Mouse (Mus musculus) embryo, embryonic 11 days (tissue): Measurements from ENCODE around the gene Gpatch4.

Experiments used
- DNase-seq: peaks from one replicate; pipeline ENCODE4 v3.0.0-alpha.2; 2015

Gene Gpatch4

DNA sequence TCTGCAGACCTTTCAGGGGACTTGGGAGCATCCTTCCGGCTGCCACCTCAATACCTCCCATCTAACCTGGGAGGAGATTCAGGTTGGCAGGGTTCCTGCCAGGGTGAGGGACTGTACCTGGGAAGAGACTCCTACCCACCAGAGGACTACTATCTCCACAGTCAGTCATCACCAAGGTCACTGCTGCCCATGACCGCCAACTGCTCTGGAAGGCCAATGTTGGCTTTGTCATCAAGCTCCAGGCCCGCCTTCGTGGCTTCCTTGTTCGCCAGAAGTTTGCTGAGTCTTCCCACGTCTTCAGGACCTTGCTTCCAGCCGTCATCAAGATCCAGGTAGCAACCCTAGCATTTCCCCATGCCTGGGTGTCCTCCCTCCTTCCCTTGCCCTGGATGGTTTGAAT lies 58.8 kb downstream of the Gpatch4 start:
- DNase-seq: no peak

DNA sequence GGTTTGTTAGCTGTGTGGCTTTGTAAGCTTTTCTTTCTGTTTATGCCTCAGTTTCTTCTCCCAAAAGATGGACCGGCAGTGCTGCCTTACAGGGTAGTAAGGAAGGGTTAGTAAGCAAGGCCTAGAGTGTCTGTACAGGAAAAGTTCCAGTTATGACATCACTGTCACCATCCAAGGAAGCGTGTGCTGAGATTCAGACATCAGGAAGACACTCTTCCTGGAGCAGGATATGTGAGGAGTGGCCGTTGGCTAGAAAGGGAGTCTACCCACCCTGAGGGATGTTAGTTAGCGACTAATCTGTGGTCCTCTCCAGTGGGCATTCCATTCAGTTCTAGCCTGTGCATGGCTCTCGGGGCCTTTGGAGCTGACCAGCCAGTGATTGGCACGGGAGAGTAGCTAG lies 59.3 kb downstream of the Gpatch4 start:
- DNase-seq: no peak

DNA sequence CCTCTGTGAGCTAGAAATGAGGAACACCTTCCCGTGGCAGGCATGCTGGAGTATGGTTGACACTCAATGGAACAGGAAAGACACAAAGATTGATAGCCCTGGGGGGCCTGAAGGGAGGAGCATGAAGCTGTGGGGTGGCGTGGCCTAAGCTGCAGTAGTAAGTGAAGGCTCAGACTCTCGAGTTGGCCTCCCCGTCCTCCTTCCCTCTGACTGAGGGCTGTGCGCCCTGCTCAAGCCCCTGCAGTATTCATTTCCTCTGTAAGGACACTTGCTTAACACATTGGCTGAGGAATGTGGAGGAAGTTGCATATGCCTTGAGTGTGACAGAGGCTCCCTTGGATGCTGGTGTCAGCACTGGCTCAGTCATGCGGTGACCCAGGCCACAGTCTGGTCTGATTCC lies 59.7 kb downstream of the Gpatch4 start:
- DNase-seq: no peak
